Mouse (Mus musculus) intestine, embryonic 14.5 days (tissue): ENCODE data around the gene Tpcn1. TPM values are rescaled to one million over a fixed set of nuclear protein-coding genes. Genes with fewer than 3 reads are reported as not detected.

Source experiments
- ATAC-seq: fragments of 200-750 bp; cut with Nextera tagmentation; replicated peaks from 2 replicates; pipeline ENCODE4 v1.8.0; 2017; ENCODE audit warnings: low read depth, moderate number of reproducible peaks, moderate TSS enrichment, moderate library complexity; ENCODE audit not compliant: low FRiP score, low TSS enrichment
- DNase-seq: peaks from one replicate; pipeline ENCODE4 v3.0.0-alpha.2; 2018; ENCODE audit warnings: low spot score
- H3K27ac ChIP-seq: fragments of 300-500 bp; sonication (generic); 2 replicates; pipeline ENCODE4 v1.5.1; 2014; ENCODE audit warnings: low read depth, mild to moderate bottlenecking, control low read depth
- H3K27me3 ChIP-seq: fragments of 300-500 bp; sonication (generic); replicated peaks from 2 replicates; pipeline ENCODE4 v1.6.1; 2014; ENCODE audit warnings: low read length, control low read depth; ENCODE audit not compliant: control insufficient read depth, insufficient read depth
- H3K36me3 ChIP-seq: fragments of 300-500 bp; sonication (generic); 2 replicates; pipeline ENCODE4 v1.6.1; 2014; ENCODE audit warnings: low read length, control low read depth; ENCODE audit not compliant: control insufficient read depth, insufficient read depth
- H3K4me1 ChIP-seq: fragments of 300-500 bp; sonication (generic); replicated peaks from 2 replicates; pipeline ENCODE4 v1.6.1; 2014; ENCODE audit warnings: low read length, control low read depth, mixed read lengths; ENCODE audit not compliant: control insufficient read depth, insufficient read depth
- H3K4me2 ChIP-seq: fragments of 300-500 bp; sonication (generic); 2 replicates; pipeline ENCODE4 v1.6.1; 2014; ENCODE audit warnings: low read length
- H3K4me3 ChIP-seq: fragments of 300-500 bp; sonication (generic); 2 replicates; pipeline ENCODE4 v1.5.1; 2014; ENCODE audit warnings: low read depth, low read length, control low read depth, mixed read lengths
- H3K9ac ChIP-seq: fragments of 300-500 bp; sonication (generic); 2 replicates; pipeline ENCODE4 v1.6.1; 2014; ENCODE audit warnings: mild to moderate bottlenecking, low read length
- H3K9me3 ChIP-seq: fragments of 300-500 bp; sonication (generic); 2 replicates; pipeline ENCODE4 v1.6.1; 2016; ENCODE audit warnings: low read length, control low read depth; ENCODE audit not compliant: control insufficient read depth
- WGBS: fragments of 180-500 bp; shearing (Covaris S2); extraction: QIAGEN DNeasy Blood & Tissue Kit; methylation state at CpG from one replicate; pipeline ENCODE4 v1.1.7; 2014; 5-methylcytosine and 5-hydroxymethylcytosine counted together
- polyA plus RNA-seq: library from polyadenylated mRNA; unstranded; fragments of >200 nt; fragmentation: Nextera tagmentation; extraction: Ambion mirVana; gene quantifications from 2 replicates; pipeline ENCODE4 v1.2.1, GENCODE M21; 2014

The Tpcn1 gene
- polyA plus RNA-seq, 1 experiment from 2014 or later: 23.6 TPM

DNA sequence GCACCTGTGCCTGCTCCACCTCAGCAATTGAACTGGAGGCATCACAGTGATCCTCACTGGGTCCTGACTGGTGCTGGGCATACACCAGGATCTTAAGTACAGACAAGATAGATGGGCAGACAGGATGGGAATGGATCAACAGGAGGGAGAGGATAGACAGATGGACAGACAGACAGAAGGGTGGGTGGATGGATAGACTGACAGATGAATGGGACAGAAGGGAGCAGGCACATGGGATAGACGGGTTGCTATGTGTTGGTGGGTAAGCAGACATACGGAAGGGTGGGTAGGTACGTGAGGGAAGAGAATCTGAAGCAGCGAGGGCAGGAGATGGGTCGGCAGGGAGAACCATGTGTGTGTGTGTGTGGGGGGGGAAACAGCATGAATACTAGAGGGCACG, 95.0 kb downstream of the Tpcn1 start:
- no peak overlapping the region for H3K4me2 ChIP-seq
- H3K27me3 ChIP-seq: no peaks in the 10 kb centered on the region
- no peak for DNase-seq
- no peak overlapping the region for H3K4me3 ChIP-seq
- WGBS: 93% methylated on average over 6 of the region's 6 CpGs
- H3K4me1 ChIP-seq: no peaks in the 10 kb centered on the region
- no peaks in the 10 kb centered on the region for H3K9me3 ChIP-seq
- ATAC-seq: no peak
- no peak overlapping the region for H3K9ac ChIP-seq
- H3K36me3 ChIP-seq: peaks cover 21% of the 10 kb centered on the region
- no peak overlapping the region for H3K27ac ChIP-seq

DNA sequence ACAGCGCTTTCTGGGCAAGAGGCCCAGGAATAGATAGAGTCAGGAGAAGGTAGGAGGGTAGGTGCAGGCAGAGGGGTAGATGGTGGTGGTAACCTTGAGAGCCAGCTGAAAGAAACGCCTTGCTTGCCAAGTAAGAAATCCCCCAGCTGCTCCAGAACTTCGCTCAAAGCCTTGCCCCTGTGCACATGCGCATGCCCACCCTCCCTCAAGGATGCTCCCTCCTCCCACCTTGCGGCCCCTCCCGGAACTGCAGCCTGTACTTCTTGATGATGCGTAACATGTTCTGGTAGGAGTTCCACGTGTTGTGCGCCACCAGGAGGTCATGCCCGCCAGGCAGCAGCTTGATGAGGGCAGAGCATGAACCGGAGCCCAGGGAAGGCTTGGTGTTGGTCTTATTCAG, 96.0 kb downstream of the Tpcn1 start:
- Histone ChIP-seq H3K36me3 (peaks cover 26% of the 10 kb centered on the region), H3K4me1 (no peaks in the 10 kb centered on the region), H3K9ac (no peak overlapping the region), H3K9me3 (no peaks in the 10 kb centered on the region), H3K4me2 (no peak overlapping the region), H3K27ac (no peak overlapping the region), H3K4me3 (no peak overlapping the region), H3K27me3 (no peaks in the 10 kb centered on the region)
- DNase-seq (no peak), ATAC-seq (no peak)
- 76% methylated on average over 11 of the region's 11 CpGs for WGBS

GRCm38 (mm10) chr5:120490679-120491192, 97.7 kb downstream of the Tpcn1 start:
- Histone ChIP-seq H3K4me3 (no peak overlapping the region), H3K4me1 (no peaks in the 10 kb centered on the region), H3K27me3 (no peaks in the 10 kb centered on the region), H3K9me3 (no peaks in the 10 kb centered on the region), H3K36me3 (peaks cover 41% of the 10 kb centered on the region), H3K9ac (no peak overlapping the region), H3K27ac (no peak overlapping the region), H3K4me2 (no peak overlapping the region)
- 79% methylated on average over 8 of the region's 8 CpGs for WGBS
- ATAC-seq (no peak), DNase-seq (no peak)

DNA sequence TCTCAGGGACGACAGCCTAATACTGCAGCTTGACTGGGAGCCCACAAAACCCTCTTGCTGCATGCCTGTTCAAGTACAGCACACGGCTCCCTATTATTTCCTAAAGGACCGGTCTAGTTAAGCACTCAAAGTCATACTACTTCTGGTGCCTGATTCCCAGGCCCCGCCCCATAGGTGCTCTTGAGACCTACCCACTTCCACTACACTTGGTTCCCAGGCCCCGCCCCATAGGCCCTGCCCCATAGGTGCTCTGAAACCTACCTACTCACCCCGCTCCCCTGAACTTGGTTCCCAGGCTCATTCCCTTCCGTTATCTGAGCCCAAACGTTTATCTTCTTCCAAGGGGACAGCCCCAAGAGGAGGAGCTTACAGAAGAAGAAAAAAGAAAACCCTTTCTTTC, 100.6 kb downstream of the Tpcn1 start:
- no peak overlapping the region for H3K9ac ChIP-seq
- no peak overlapping the region for H3K4me3 ChIP-seq
- no peaks in the 10 kb centered on the region for H3K9me3 ChIP-seq
- no peak overlapping the region for H3K27ac ChIP-seq
- 79% methylated on average over 8 of the region's 8 CpGs for WGBS
- DNase-seq: no peak
- H3K4me2 ChIP-seq: no peak overlapping the region
- peaks cover 46% of the 10 kb centered on the region for H3K36me3 ChIP-seq
- no peaks in the 10 kb centered on the region for H3K27me3 ChIP-seq
- no peak for ATAC-seq
- H3K4me1 ChIP-seq: no peaks in the 10 kb centered on the region

Other genes starting within 250 kb of the Tpcn1 start
- not detected in 2 replicates for gene Lhx5, start 157.0 kb downstream of the Tpcn1 start, polyA plus RNA-seq
- 8.4 and 9.9 TPM in 2 replicates for gene Sdsl, start 115.9 kb downstream of the Tpcn1 start, polyA plus RNA-seq
- not detected in 2 replicates for gene Sds, start 112.1 kb downstream of the Tpcn1 start, polyA plus RNA-seq
- gene Plbd2, start 85.0 kb downstream of the Tpcn1 start, polyA plus RNA-seq: 36.5 and 42.1 TPM in 2 replicates
- gene Slc8b1, start 77.5 kb downstream of the Tpcn1 start, polyA plus RNA-seq: 3.3 and 3.8 TPM in 2 replicates
- 0.24 and 0.48 TPM in 2 replicates for gene Iqcd, start 343 bp upstream of the Tpcn1 start, polyA plus RNA-seq
- gene Rita1, start 23.9 kb upstream of the Tpcn1 start, polyA plus RNA-seq: 8.1 and 9.4 TPM in 2 replicates
- 39.3 and 41.0 TPM in 2 replicates for gene Ddx54, start 24.1 kb upstream of the Tpcn1 start, polyA plus RNA-seq
- gene Cfap73, start 45.6 kb upstream of the Tpcn1 start, polyA plus RNA-seq: not detected in 2 replicates
- 0.15 and 0.50 TPM in 2 replicates for gene Rasal1, start 60.1 kb upstream of the Tpcn1 start, polyA plus RNA-seq
- gene Dtx1, start 123.3 kb upstream of the Tpcn1 start, polyA plus RNA-seq: 3.7 and 4.0 TPM in 2 replicates
- gene Oas2, start 161.2 kb upstream of the Tpcn1 start, polyA plus RNA-seq: 0.26 and 0.50 TPM in 2 replicates
- 0.49 and 0.60 TPM in 2 replicates for gene Oas3, start 189.0 kb upstream of the Tpcn1 start, polyA plus RNA-seq
- gene Oas1e, start 206.9 kb upstream of the Tpcn1 start, polyA plus RNA-seq: not detected in 2 replicates
- 0.70 and 0.79 TPM in 2 replicates for gene Oas1c, start 223.8 kb upstream of the Tpcn1 start, polyA plus RNA-seq